Mouse (Mus musculus) heart, postnatal 0 days (tissue): Measurements from ENCODE around the gene Samm50.

ENCODE experiments used
- CTCF ChIP-seq: IDR thresholded peaks from 2 replicates; pipeline ENCODE4 v1.5.1; 2016; ENCODE audit warnings: antibody characterized with exemption, control low read depth, low read depth
- EP300 ChIP-seq: IDR thresholded peaks from 2 replicates; pipeline ENCODE4 v1.6.1; 2016; ENCODE audit warnings: antibody characterized with exemption, low read depth

DNA sequence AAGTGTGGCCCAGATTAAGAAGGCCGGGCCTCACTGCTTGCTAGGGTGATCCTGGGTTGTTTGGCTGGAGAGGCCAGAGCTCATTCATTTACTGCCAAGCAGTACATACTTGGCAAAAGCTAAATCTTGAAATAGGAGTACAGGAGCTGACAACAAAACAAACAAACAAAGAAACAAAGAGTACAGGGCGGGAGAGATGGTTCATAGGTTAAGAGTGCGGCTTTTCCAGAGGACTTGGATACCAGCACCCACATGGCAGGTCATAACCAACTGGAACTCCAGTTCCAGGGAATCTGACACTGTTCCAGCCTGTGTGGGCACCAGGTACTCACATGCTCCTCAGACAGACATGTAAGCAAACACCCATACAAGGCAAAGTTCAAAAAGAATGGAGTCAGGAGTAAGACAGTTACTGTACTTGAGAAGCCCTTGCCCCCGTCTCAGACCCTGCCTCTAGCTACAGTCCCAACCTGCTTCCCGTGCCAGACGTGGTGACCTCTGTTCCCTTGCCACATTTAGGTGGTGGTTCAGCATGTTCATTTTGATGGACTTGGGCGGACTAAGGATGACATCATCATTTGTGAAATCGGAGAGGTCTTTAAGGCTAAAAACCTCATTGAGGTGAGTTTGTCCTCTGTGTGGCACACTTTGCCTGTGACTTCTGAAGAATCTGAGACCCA lies 4.6 kb downstream of the Samm50 start:
- TF ChIP-seq CTCF (no peak), EP300 (no peak)
